Mouse (Mus musculus) Patski (cell line): ENCODE data around the gene Rcor2. TPM values are rescaled to one million over a fixed set of nuclear protein-coding genes. Genes with fewer than 3 reads are reported as not detected.

Experiments
- ATAC-seq: fragments of 100-300 bp; one replicate; pipeline ENCODE4 v1.8.0; 2021
- CTCF ChIA-PET: fragments of 350-600 bp; sonication (Branson Sonifier 250); formaldehyde crosslinking; loops from one replicate; lab custom pipeline; 2022; ENCODE audit warnings: inconsistent platforms; lab: Charles Lee
- POLR2A ChIA-PET: fragments of 350-600 bp; sonication (Branson Sonifier 250); formaldehyde crosslinking; loops from one replicate; lab custom pipeline; 2022; ENCODE audit warnings: antibody characterized with exemption, inconsistent platforms; lab: Charles Lee
- DNase-seq: peaks from one replicate; pipeline ENCODE4 v3.0.0-alpha.2; 2011; ENCODE audit warnings: low read depth, low spot score
- H3K27me3 ChIP-seq: fragments of 371-371 bp; one replicate; pipeline ENCODE4 v1.5.1; 2021
- CTCF ChIP-seq: fragments of 100-300 bp; IDR thresholded peaks from one replicate; pipeline ENCODE4 v1.5.1; 2021
- in situ Hi-C: fragments of 300-500 bp; cut with MboI; formaldehyde crosslinking; loops from 3 replicates; pipeline ENCODE4 v1.11.1; 2018; ENCODE audit warnings: low pct_unique_long_range_greater_than_20kb, mixed read lengths
- polyA plus RNA-seq: library from polyadenylated mRNA; unstranded; gene quantifications from one replicate; pipeline ENCODE4 v1.2.3, GENCODE M21; 2021

The Rcor2 gene
- polyA plus RNA-seq, 1 experiment from 2014 or later: 7.6 TPM

- ATAC-seq (no peak), DNase-seq (no peak)
- in situ Hi-C loops: loop anchor here (25.0 kb wide), 1 partner anchor 377 kb away; the partner anchor contains the start of genes Hrasls5 and Lgals12
- no peak for TF ChIP-seq CTCF
- H3K27me3 ChIP-seq: no peaks in the 10 kb centered on the region
- ChIA-PET POLR2A (interaction anchor here (0.6 to 1.4 kb wide), 5 partner anchors 12 to 327 kb away, joined by 3 to 5 read pairs (median 3); partner anchors contain the start of gene 2700081O15Rik), CTCF (interaction anchor here (0.6 to 2.5 kb wide), 10 partner anchors 23 to 195 kb away, joined by 3 to 8 read pairs (median 3); no protein-coding TSS in a partner anchor)
Observed at GRCm38 (mm10) chr19:7235461-7235860, 31.7 kb upstream of the Rcor2 start.

GRCm38 (mm10) chr19:7236011-7236410 lies 31.1 kb upstream of the Rcor2 start:
- ChIA-PET POLR2A (interaction anchor here (0.5 to 1.4 kb wide), 4 partner anchors 33 to 327 kb away, joined by 3 to 5 read pairs (median 4); partner anchors contain the start of gene 2700081O15Rik), CTCF (interaction anchor here (0.7 to 2.5 kb wide), 4 partner anchors 29 to 181 kb away, joined by 3 to 8 read pairs (median 5); no protein-coding TSS in a partner anchor)
- DNase-seq (no peak), ATAC-seq (no peak)
- TF ChIP-seq CTCF: no peak
- H3K27me3 ChIP-seq: no peaks in the 10 kb centered on the region
- in situ Hi-C loops: loop anchor here (25.0 kb wide), 1 partner anchor 376 kb away; the partner anchor contains the start of genes Hrasls5 and Lgals12

- ChIA-PET CTCF (interaction anchor here (1.7 kb wide), 1 partner anchor 28 kb away, joined by 7 read pairs; no protein-coding TSS in a partner anchor), POLR2A (interaction anchor here (0.5 kb wide), 1 partner anchor 170 kb away, joined by 3 read pairs; no protein-coding TSS in a partner anchor)
- H3K27me3 ChIP-seq: no peaks in the 10 kb centered on the region
- in situ Hi-C loops: loop anchor here (25.0 kb wide), 1 partner anchor 376 kb away; the partner anchor contains the start of genes Hrasls5 and Lgals12
- DNase-seq (no peak), ATAC-seq (no peak)
- TF ChIP-seq CTCF: no peak
Observed at GRCm38 (mm10) chr19:7236742-7237141, 30.4 kb upstream of the Rcor2 start.

GRCm38 (mm10) chr19:7239574-7239973 lies 27.6 kb upstream of the Rcor2 start:
- POLR2A ChIA-PET: interaction anchor here (1.0 kb wide), 1 partner anchor 178 kb away, joined by 5 read pairs; no protein-coding TSS in a partner anchor
- DNase-seq (no peak), ATAC-seq (no peak)
- CTCF ChIA-PET: no interaction called here
- in situ Hi-C loops: loop anchor here (25.0 kb wide), 1 partner anchor 373 kb away; the partner anchor contains the start of genes Hrasls5 and Lgals12
- H3K27me3 ChIP-seq: no peaks in the 10 kb centered on the region
- TF ChIP-seq CTCF: no peak

- no peak for DNase-seq
- ChIA-PET CTCF (no interaction called here), POLR2A (interaction anchor here (1.0 kb wide), 1 partner anchor 178 kb away, joined by 5 read pairs; no protein-coding TSS in a partner anchor)
- in situ Hi-C loops: loop anchor here (25.0 kb wide), 1 partner anchor 372 kb away; the partner anchor contains the start of genes Hrasls5 and Lgals12
- ATAC-seq: no peak
- H3K27me3 ChIP-seq: no peaks in the 10 kb centered on the region
- no peak for TF ChIP-seq CTCF
Observed at GRCm38 (mm10) chr19:7240291-7240690, 26.8 kb upstream of the Rcor2 start.

- no peaks in the 10 kb centered on the region for H3K27me3 ChIP-seq
- TF ChIP-seq CTCF: no peak
- peak; percentile 66 for DNase-seq
- ChIA-PET CTCF (interaction anchor here (0.9 to 2.1 kb wide), 3 partner anchors 17 to 104 kb away, joined by 3 to 7 read pairs (median 3); no protein-coding TSS in a partner anchor), POLR2A (interaction anchor here (0.6 kb wide), 1 partner anchor 30 kb away, joined by 4 read pairs; no protein-coding TSS in a partner anchor)
- in situ Hi-C loops: loop anchor here (25.0 kb wide), 1 partner anchor 371 kb away; the partner anchor contains the start of genes Hrasls5 and Lgals12
- ATAC-seq: peak; percentile 84
Observed at GRCm38 (mm10) chr19:7240782-7241690, 26.1 kb upstream of the Rcor2 start, which contains the start of gene Naa40. Naa40 (minus strand) TSS chr19:7241183.

GRCm38 (mm10) chr19:7246021-7246420 lies 21.1 kb upstream of the Rcor2 start:
- TF ChIP-seq CTCF: no peak
- in situ Hi-C loops: loop anchor here (25.0 kb wide), 1 partner anchor 366 kb away; the partner anchor contains the start of genes Hrasls5 and Lgals12
- ChIA-PET CTCF (interaction anchor here (1.1 kb wide), 1 partner anchor 18 kb away, joined by 3 read pairs; no protein-coding TSS in a partner anchor), POLR2A (no interaction called here)
- no peaks in the 10 kb centered on the region for H3K27me3 ChIP-seq
- DNase-seq (no peak), ATAC-seq (no peak)

GRCm38 (mm10) chr19:7257881-7258280 lies 9.2 kb upstream of the Rcor2 start:
- H3K27me3 ChIP-seq: no peaks in the 10 kb centered on the region
- ATAC-seq (no peak), DNase-seq (no peak)
- TF ChIP-seq CTCF: no peak
- in situ Hi-C loops: no loop called here
- POLR2A ChIA-PET: no interaction called here
- CTCF ChIA-PET: interaction anchor here (1.3 to 1.9 kb wide), 2 partner anchors 16 to 23 kb away, joined by 3 to 5 read pairs; no protein-coding TSS in a partner anchor

- in situ Hi-C loops: loop anchor here (5.0 kb wide), 1 partner anchor 161 kb away; no protein-coding TSS in a partner anchor
- ChIA-PET POLR2A (no interaction called here), CTCF (interaction anchor here (1.5 kb wide), 1 partner anchor 82 kb away, joined by 3 read pairs; no protein-coding TSS in a partner anchor)
- DNase-seq (no peak), ATAC-seq (no peak)
- TF ChIP-seq CTCF: no peak
- no peaks in the 10 kb centered on the region for H3K27me3 ChIP-seq
Observed at GRCm38 (mm10) chr19:7261476-7261875, 5.6 kb upstream of the Rcor2 start.
